Mouse (Mus musculus) limb, embryonic 12.5 days (tissue): ENCODE measurements around the gene Arhgap15. TPM values are rescaled to one million over a fixed set of nuclear protein-coding genes. Genes with fewer than 3 reads are reported as not detected.

Source experiments
- ATAC-seq: fragments of 200-750 bp; cut with Nextera tagmentation; 2 replicates; pipeline ENCODE4 v1.8.0; 2017; ENCODE audit warnings: low read depth, moderate TSS enrichment; ENCODE audit not compliant: insufficient number of reproducible peaks, insufficient read depth, low FRiP score, low TSS enrichment
- H3K27ac ChIP-seq: fragments of 300-500 bp; sonication (generic); 2 replicates; pipeline ENCODE4 v1.5.1; 2016; ENCODE audit warnings: mild to moderate bottlenecking, moderate library complexity
- H3K27me3 ChIP-seq: fragments of 300-500 bp; sonication (generic); 2 replicates; pipeline ENCODE4 v1.6.1; 2016; ENCODE audit warnings: mild to moderate bottlenecking, moderate library complexity
- H3K36me3 ChIP-seq: fragments of 300-500 bp; sonication (generic); 2 replicates; pipeline ENCODE4 v1.6.1; 2016; ENCODE audit warnings: mild to moderate bottlenecking, moderate library complexity
- H3K4me1 ChIP-seq: fragments of 300-500 bp; sonication (generic); replicated peaks from 2 replicates; pipeline ENCODE4 v1.6.1; 2016
- H3K4me2 ChIP-seq: fragments of 300-500 bp; sonication (generic); 2 replicates; pipeline ENCODE4 v1.6.1; 2016; ENCODE audit warnings: mild to moderate bottlenecking, moderate library complexity
- H3K4me3 ChIP-seq: fragments of 300-500 bp; sonication (generic); replicated peaks from 2 replicates; pipeline ENCODE4 v1.5.1; 2016; ENCODE audit warnings: mild to moderate bottlenecking
- H3K9ac ChIP-seq: fragments of 300-500 bp; sonication (generic); replicated peaks from 2 replicates; pipeline ENCODE4 v1.6.1; 2016; ENCODE audit warnings: mild to moderate bottlenecking, moderate library complexity
- H3K9me3 ChIP-seq: fragments of 300-500 bp; sonication (generic); 2 replicates; pipeline ENCODE4 v1.6.1; 2016; ENCODE audit warnings: mild to moderate bottlenecking, moderate library complexity
- WGBS: fragments of 180-500 bp; shearing (Covaris S2); methylation state at CpG from one replicate; pipeline ENCODE4 v1.1.7; 2016; 5-methylcytosine and 5-hydroxymethylcytosine counted together
- polyA plus RNA-seq: library from polyadenylated mRNA; unstranded; fragments of >200 nt; fragmentation: Nextera tagmentation; extraction: Ambion mirVana; gene quantifications from 2 replicates; pipeline ENCODE4 v1.2.1, GENCODE M21; 2016

The Arhgap15 gene
- polyA plus RNA-seq, 1 experiment from 2014 or later: 0.51 TPM

- no peaks in the 10 kb centered on the region for H3K36me3 ChIP-seq
- H3K4me2 ChIP-seq: no peak overlapping the region
- H3K4me1 ChIP-seq: no peaks in the 10 kb centered on the region
- 87% methylated on average over 3 of the region's 3 CpGs for WGBS
- no peak overlapping the region for H3K4me3 ChIP-seq
- no peak for ATAC-seq
- H3K9ac ChIP-seq: no peak overlapping the region
- H3K27me3 ChIP-seq: no peaks in the 10 kb centered on the region
- H3K27ac ChIP-seq: no peak overlapping the region
- H3K9me3 ChIP-seq: no peaks in the 10 kb centered on the region
These were observed 291.0 kb downstream of the Arhgap15 start for GRCm38 (mm10) chr2:44039522-44040203.

- Histone ChIP-seq H3K27ac (no peak overlapping the region), H3K9me3 (no peaks in the 10 kb centered on the region), H3K4me2 (no peak overlapping the region), H3K27me3 (no peaks in the 10 kb centered on the region), H3K9ac (no peak overlapping the region), H3K36me3 (no peaks in the 10 kb centered on the region), H3K4me1 (no peaks in the 10 kb centered on the region), H3K4me3 (no peak overlapping the region)
- no peak for ATAC-seq
- 22% methylated on average over 2 of the region's 2 CpGs for WGBS
These were observed 295.5 kb downstream of the Arhgap15 start for GRCm38 (mm10) chr2:44044088-44044487.

GRCm38 (mm10) chr2:44044634-44045033, 296.0 kb downstream of the Arhgap15 start:
- no peaks in the 10 kb centered on the region for H3K27me3 ChIP-seq
- H3K9ac ChIP-seq: no peak overlapping the region
- 76% methylated on average over 1 of the region's 1 CpGs for whole genome bisulfite sequencing
- no peak overlapping the region for H3K27ac ChIP-seq
- H3K4me1 ChIP-seq: no peaks in the 10 kb centered on the region
- H3K4me3 ChIP-seq: no peak overlapping the region
- H3K36me3 ChIP-seq: no peaks in the 10 kb centered on the region
- no peak overlapping the region for H3K4me2 ChIP-seq
- ATAC-seq: no peak
- no peaks in the 10 kb centered on the region for H3K9me3 ChIP-seq

- ATAC-seq: no peak
- H3K4me2 ChIP-seq: no peak overlapping the region
These were observed 296.6 kb downstream of the Arhgap15 start for GRCm38 (mm10) chr2:44045231-44045630.

GRCm38 (mm10) chr2:44060306-44060705, 311.7 kb downstream of the Arhgap15 start:
- H3K4me2 ChIP-seq: 0 out of 2 replicates have a peak overlapping the region, but pooled peaks have one; percentile 2
- no peaks in the 10 kb centered on the region for H3K36me3 ChIP-seq
- H3K4me3 ChIP-seq: no peak overlapping the region
- no peaks in the 10 kb centered on the region for H3K27me3 ChIP-seq
- H3K9ac ChIP-seq: no peak overlapping the region
- no peak for ATAC-seq
- H3K4me1 ChIP-seq: peaks cover 6% of the 10 kb centered on the region; the same call in 1 of the 2 replicates
- WGBS: 52% methylated on average over 9 of the region's 9 CpGs
- no peak overlapping the region for H3K27ac ChIP-seq
- no peaks in the 10 kb centered on the region for H3K9me3 ChIP-seq

More at GRCm38 (mm10) chr2:44045231-44045630, 296.6 kb downstream of the Arhgap15 start:
- H3K27me3 ChIP-seq: no peaks in the 10 kb centered on the region
- H3K9ac ChIP-seq: no peak overlapping the region
- H3K36me3 ChIP-seq: no peaks in the 10 kb centered on the region
- 65% methylated on average over 1 of the region's 1 CpGs for WGBS
- no peaks in the 10 kb centered on the region for H3K9me3 ChIP-seq
- H3K27ac ChIP-seq: no peak overlapping the region
- H3K4me3 ChIP-seq: no peak overlapping the region
- H3K4me1 ChIP-seq: no peaks in the 10 kb centered on the region

GRCm38 (mm10) chr2:44060716-44061115, 312.1 kb downstream of the Arhgap15 start:
- 53% methylated on average over 8 of the region's 8 CpGs for WGBS
- Histone ChIP-seq H3K27ac (no peak overlapping the region), H3K9me3 (no peaks in the 10 kb centered on the region), H3K4me2 (0 out of 2 replicates have a peak overlapping the region, but pooled peaks have one; percentile 2), H3K4me3 (no peak overlapping the region), H3K27me3 (no peaks in the 10 kb centered on the region), H3K4me1 (peaks cover 6% of the 10 kb centered on the region; the same call in 1 of the 2 replicates), H3K36me3 (no peaks in the 10 kb centered on the region), H3K9ac (no peak overlapping the region)
- no peak for ATAC-seq

- Histone ChIP-seq H3K27me3 (no peaks in the 10 kb centered on the region), H3K27ac (no peak overlapping the region), H3K9me3 (no peaks in the 10 kb centered on the region), H3K4me2 (no peak overlapping the region), H3K36me3 (no peaks in the 10 kb centered on the region), H3K4me3 (no peak overlapping the region), H3K4me1 (peaks cover 6% of the 10 kb centered on the region; the same call in 1 of the 2 replicates), H3K9ac (no peak overlapping the region)
- no peak for ATAC-seq
- 89% methylated on average over 5 of the region's 5 CpGs for WGBS
These were observed 316.4 kb downstream of the Arhgap15 start for GRCm38 (mm10) chr2:44065067-44065466.

- no peak overlapping the region for H3K4me3 ChIP-seq
- H3K4me2 ChIP-seq: no peak overlapping the region
- no peak overlapping the region for H3K27ac ChIP-seq
- H3K9ac ChIP-seq: no peak overlapping the region
- WGBS: 85% methylated on average over 7 of the region's 7 CpGs
- no peaks in the 10 kb centered on the region for H3K27me3 ChIP-seq
- ATAC-seq: no peak
- no peaks in the 10 kb centered on the region for H3K9me3 ChIP-seq
- H3K36me3 ChIP-seq: no peaks in the 10 kb centered on the region
- H3K4me1 ChIP-seq: no peaks in the 10 kb centered on the region
These were observed 319.7 kb downstream of the Arhgap15 start for GRCm38 (mm10) chr2:44068151-44068840.

- no peak overlapping the region for H3K4me2 ChIP-seq
- no peak overlapping the region for H3K9ac ChIP-seq
- H3K27me3 ChIP-seq: no peaks in the 10 kb centered on the region
- ATAC-seq: no peak
- no peaks in the 10 kb centered on the region for H3K4me1 ChIP-seq
- H3K9me3 ChIP-seq: no peaks in the 10 kb centered on the region
- H3K36me3 ChIP-seq: no peaks in the 10 kb centered on the region
- H3K4me3 ChIP-seq: no peak overlapping the region
- H3K27ac ChIP-seq: no peak overlapping the region
- 81% methylated on average over 2 of the region's 2 CpGs for WGBS
These were observed 320.3 kb downstream of the Arhgap15 start for GRCm38 (mm10) chr2:44068906-44069305.

- Histone ChIP-seq H3K9ac (no peak overlapping the region), H3K4me3 (no peak overlapping the region), H3K27ac (no peak overlapping the region), H3K4me1 (no peaks in the 10 kb centered on the region), H3K9me3 (no peaks in the 10 kb centered on the region), H3K36me3 (no peaks in the 10 kb centered on the region), H3K4me2 (no peak overlapping the region), H3K27me3 (no peaks in the 10 kb centered on the region)
- ATAC-seq: no peak
These were observed 327.9 kb downstream of the Arhgap15 start for GRCm38 (mm10) chr2:44076570-44076969.

GRCm38 (mm10) chr2:44080530-44080929, 331.9 kb downstream of the Arhgap15 start:
- no peak overlapping the region for H3K9ac ChIP-seq
- H3K9me3 ChIP-seq: no peaks in the 10 kb centered on the region
- ATAC-seq: no peak
- H3K4me2 ChIP-seq: no peak overlapping the region
- H3K4me3 ChIP-seq: no peak overlapping the region
- H3K27me3 ChIP-seq: no peaks in the 10 kb centered on the region
- no peaks in the 10 kb centered on the region for H3K36me3 ChIP-seq
- H3K4me1 ChIP-seq: no peaks in the 10 kb centered on the region
- no peak overlapping the region for H3K27ac ChIP-seq
- 68% methylated on average over 6 of the region's 6 CpGs for WGBS
